Mouse (Mus musculus) spleen, adult 2 months (tissue): ENCODE measurements around the gene Sema6d.

Experiments used
- CTCF ChIP-seq: fragments of 200-500 bp; IDR thresholded peaks from 2 replicates; pipeline ENCODE4 v1.5.1; 2011; ENCODE audit warnings: mild to moderate bottlenecking, inconsistent platforms; ENCODE audit not compliant: insufficient read depth, insufficient read length, insufficient replicate concordance; ENCODE audit errors: extremely low read depth
- POLR2A ChIP-seq: fragments of 200-500 bp; IDR thresholded peaks from 2 replicates; pipeline ENCODE4 v1.6.1; 2011; ENCODE audit warnings: low read depth, low read length, inconsistent platforms

- TF ChIP-seq CTCF (no peak), POLR2A (no peak)
Measured at GRCm38 (mm10) chr2:124485761-124486160, 396.0 kb downstream of the Sema6d start.
